Mouse (Mus musculus): ENCODE data around the gene Stk24. TPM values are rescaled to one million over a fixed set of nuclear protein-coding genes. Genes with fewer than 3 reads are reported as not detected.
A peak's percentile ranks its signal among the peaks of the same experiment; 100 is the strongest.

Gene Stk24
- polyA plus RNA-seq, 1 experiment from 2014 or later, result 39.3 TPM

GRCm38 (mm10) chr14:121378243-121379115, 1.3 kb downstream of the Stk24 start:
- Histone ChIP-seq H3K36me3 (peaks cover 7% of the 10 kb centered on the region; the same call in 1 of the 2 replicates), H3K4me2 (peak overlapping the region; percentile 81), H3K4me1 (peaks cover 49% of the 10 kb centered on the region), H3K27me3 (no peaks in the 10 kb centered on the region), H3K9ac (peak overlapping the region; percentile 95), H3K4me3 (replicated peaks) (peak overlapping the region; percentile 80), H3K9me3 (replicated peaks) (no peaks in the 10 kb centered on the region), H3K27ac (peak overlapping the region; percentile 96)
- WGBS, result under 1% methylated on average over 69 of the region's 83 CpGs
- ATAC-seq (replicated peaks; ENCODE audit: low FRiP score), result peak; percentile 87

- Histone ChIP-seq H3K9me3 (replicated peaks) (no peaks in the 10 kb centered on the region), H3K27me3 (no peaks in the 10 kb centered on the region), H3K36me3 (peaks cover 15% of the 10 kb centered on the region), H3K27ac (no peak overlapping the region), H3K4me3 (replicated peaks) (no peak overlapping the region), H3K4me2 (peak overlapping the region; percentile 21), H3K9ac (no peak overlapping the region), H3K4me1 (peaks cover 64% of the 10 kb centered on the region)
- WGBS, result 58% methylated on average over 6 of the region's 6 CpGs
- no peak for ATAC-seq (replicated peaks; ENCODE audit: low FRiP score)
Measured at GRCm38 (mm10) chr14:121376566-121376965, 3.2 kb downstream of the Stk24 start.

DNA sequence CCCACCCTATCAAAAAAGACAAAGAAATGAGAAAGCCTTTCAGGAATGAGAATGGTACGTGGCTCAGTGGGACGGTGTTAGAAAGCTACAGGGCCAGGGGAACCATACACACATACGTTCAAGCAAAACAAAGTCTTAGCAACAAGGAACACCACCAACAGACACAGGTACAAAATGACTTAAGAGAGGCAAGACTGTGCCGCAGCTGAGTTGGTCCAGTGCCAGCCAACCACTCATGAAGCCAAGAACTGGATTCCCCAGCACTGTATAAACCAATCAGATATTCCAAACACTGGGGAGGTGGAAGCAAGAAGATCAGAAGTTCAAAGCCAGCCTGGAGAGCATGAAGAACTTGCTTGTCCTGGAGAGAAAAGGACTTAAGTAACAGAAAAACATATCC, 5.9 kb downstream of the Stk24 start:
- H3K36me3 ChIP-seq, result peaks cover 15% of the 10 kb centered on the region
- no peaks in the 10 kb centered on the region for H3K27me3 ChIP-seq
- no peaks in the 10 kb centered on the region for H3K9me3 ChIP-seq (replicated peaks)
- no peak overlapping the region for H3K27ac ChIP-seq
- 86% methylated on average over 4 of the region's 4 CpGs for WGBS
- H3K4me3 ChIP-seq (replicated peaks), result no peak overlapping the region
- no peak for ATAC-seq (replicated peaks; ENCODE audit: low FRiP score)
- H3K4me2 ChIP-seq, result no peak overlapping the region
- no peak overlapping the region for H3K9ac ChIP-seq
- peaks cover 76% of the 10 kb centered on the region for H3K4me1 ChIP-seq

DNA sequence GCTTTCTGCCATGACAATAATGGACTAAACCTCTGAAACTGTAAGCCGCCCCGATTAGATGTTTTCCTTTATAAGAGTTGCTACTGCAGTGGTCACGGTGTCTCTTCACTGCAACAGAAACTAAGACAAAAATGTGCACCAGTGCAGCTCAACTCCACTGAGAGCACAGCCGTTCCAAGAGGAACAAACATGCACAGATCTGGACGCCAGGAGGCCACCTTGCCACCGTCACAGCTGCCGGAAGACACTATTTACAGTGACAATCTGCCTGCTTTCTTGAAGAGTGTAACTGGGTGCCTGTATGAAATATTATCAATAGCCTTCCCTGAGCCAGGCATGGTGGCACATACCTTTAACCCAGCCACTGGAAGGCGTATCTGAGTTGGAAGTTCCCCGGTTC, 6.8 kb downstream of the Stk24 start:
- H3K9ac ChIP-seq, result no peak overlapping the region
- H3K27ac ChIP-seq, result no peak overlapping the region
- no peaks in the 10 kb centered on the region for H3K9me3 ChIP-seq (replicated peaks)
- H3K4me3 ChIP-seq (replicated peaks), result no peak overlapping the region
- H3K4me1 ChIP-seq, result peaks cover 84% of the 10 kb centered on the region
- H3K4me2 ChIP-seq, result no peak overlapping the region
- H3K36me3 ChIP-seq, result peaks cover 15% of the 10 kb centered on the region
- 84% methylated on average over 9 of the region's 9 CpGs for WGBS
- ATAC-seq (replicated peaks; ENCODE audit: low FRiP score), result no peak
- no peaks in the 10 kb centered on the region for H3K27me3 ChIP-seq

GRCm38 (mm10) chr14:121371911-121372820, 7.6 kb downstream of the Stk24 start:
- peaks cover 85% of the 10 kb centered on the region for H3K4me1 ChIP-seq
- H3K36me3 ChIP-seq, result peaks cover 15% of the 10 kb centered on the region
- H3K9me3 ChIP-seq (replicated peaks), result no peaks in the 10 kb centered on the region
- WGBS, result 73% methylated on average over 5 of the region's 5 CpGs
- no peak for ATAC-seq (replicated peaks; ENCODE audit: low FRiP score)
- peak overlapping the region; percentile 22; the same call in 1 of the 2 replicates for H3K27ac ChIP-seq
- no peaks in the 10 kb centered on the region for H3K27me3 ChIP-seq
- no peak overlapping the region for H3K9ac ChIP-seq
- no peak overlapping the region for H3K4me3 ChIP-seq (replicated peaks)
- no peak overlapping the region for H3K4me2 ChIP-seq

- H3K4me2 ChIP-seq, result no peak overlapping the region
- WGBS, result 71% methylated on average over 5 of the region's 5 CpGs
- H3K4me1 ChIP-seq, result peaks cover 79% of the 10 kb centered on the region
- no peak for ATAC-seq (replicated peaks; ENCODE audit: low FRiP score)
- H3K27ac ChIP-seq, result peak overlapping the region; percentile 60
- H3K27me3 ChIP-seq, result no peaks in the 10 kb centered on the region
- no peak overlapping the region for H3K9ac ChIP-seq
- H3K9me3 ChIP-seq (replicated peaks), result no peaks in the 10 kb centered on the region
- H3K4me3 ChIP-seq (replicated peaks), result no peak overlapping the region
- H3K36me3 ChIP-seq, result peaks cover 10% of the 10 kb centered on the region
Measured at GRCm38 (mm10) chr14:121369385-121369784, 10.4 kb downstream of the Stk24 start.

DNA sequence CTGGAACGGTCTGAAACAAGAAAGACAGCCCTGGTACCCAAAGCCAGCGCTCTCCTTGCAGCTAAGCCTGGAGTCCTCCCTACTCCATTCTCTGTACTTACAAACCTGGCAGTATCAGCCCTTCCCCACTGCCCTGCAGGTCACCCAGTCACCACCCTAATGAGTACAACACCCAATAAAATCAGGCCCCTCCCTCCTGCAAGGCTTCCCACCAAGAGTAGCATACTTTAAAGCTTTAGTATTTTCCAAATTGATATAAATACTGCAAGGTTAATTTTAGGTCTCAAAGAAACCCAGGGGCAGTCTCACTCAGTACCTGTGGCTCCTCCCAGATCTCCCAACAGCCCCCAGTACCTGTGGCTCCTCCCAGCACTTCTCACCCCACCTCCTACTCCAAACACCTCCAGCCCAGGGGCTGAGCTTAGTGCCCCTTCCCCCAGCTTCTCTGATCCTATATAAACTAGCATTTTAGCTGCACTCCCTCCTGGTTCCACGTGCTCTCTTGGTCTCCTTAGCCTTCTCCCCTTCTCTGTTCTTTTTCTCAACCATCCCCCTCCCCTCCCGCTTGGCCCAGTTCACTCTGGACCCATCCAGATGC, 11.6 kb downstream of the Stk24 start:
- Histone ChIP-seq H3K9me3 (replicated peaks) (no peaks in the 10 kb centered on the region), H3K4me3 (replicated peaks) (no peak overlapping the region), H3K9ac (no peak overlapping the region), H3K27ac (peak overlapping the region; percentile 60), H3K4me2 (no peak overlapping the region), H3K27me3 (no peaks in the 10 kb centered on the region), H3K36me3 (peaks cover 5% of the 10 kb centered on the region), H3K4me1 (peaks cover 71% of the 10 kb centered on the region)
- peak; percentile 33; the same call in 1 of the 2 replicates for ATAC-seq (replicated peaks; ENCODE audit: low FRiP score)
- 46% methylated on average over 4 of the region's 4 CpGs for WGBS

DNA sequence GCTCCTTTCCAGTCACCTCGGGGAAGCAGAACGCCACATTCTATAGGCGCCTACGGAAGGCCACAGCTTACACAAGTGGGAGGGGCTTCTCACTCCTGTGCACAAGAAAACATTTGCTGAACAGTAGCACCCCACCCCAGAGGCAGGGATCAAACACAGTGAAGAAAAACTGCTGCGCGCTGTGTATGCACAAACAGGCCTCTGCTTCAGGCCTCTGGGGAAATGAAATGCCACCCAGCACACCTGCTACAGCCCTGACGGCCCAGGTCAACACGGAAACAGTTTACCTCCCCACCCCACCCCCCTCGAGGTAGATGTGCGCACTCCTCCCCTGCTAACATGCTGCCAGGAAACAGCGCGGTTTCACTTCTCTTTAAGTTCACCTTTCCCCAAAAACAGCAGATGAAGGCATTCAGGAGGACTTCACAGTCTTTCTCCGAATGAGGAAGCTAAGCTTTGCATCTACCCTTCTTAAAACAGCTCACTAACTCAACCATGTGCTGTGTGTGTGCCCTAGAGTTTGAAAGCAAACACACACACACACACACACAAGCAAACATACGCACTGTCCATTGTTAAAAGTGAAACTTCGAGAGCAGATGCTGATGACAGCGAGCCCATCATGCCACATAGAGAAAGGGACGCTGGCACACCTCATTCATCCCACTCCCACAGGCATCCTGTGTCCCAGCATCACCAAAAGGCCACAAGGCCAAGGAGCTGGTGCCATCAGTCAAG, 13.7 kb downstream of the Stk24 start:
- Histone ChIP-seq H3K27me3 (no peaks in the 10 kb centered on the region), H3K4me3 (replicated peaks) (no peak overlapping the region), H3K9me3 (replicated peaks) (no peaks in the 10 kb centered on the region), H3K27ac (peak overlapping the region; percentile 33), H3K4me2 (no peak overlapping the region), H3K9ac (no peak overlapping the region), H3K4me1 (peaks cover 71% of the 10 kb centered on the region), H3K36me3 (peaks cover 5% of the 10 kb centered on the region; the same call in 1 of the 2 replicates)
- 51% methylated on average over 17 of the region's 17 CpGs for WGBS
- peak; percentile 37; the same call in 1 of the 2 replicates for ATAC-seq (replicated peaks; ENCODE audit: low FRiP score)

DNA sequence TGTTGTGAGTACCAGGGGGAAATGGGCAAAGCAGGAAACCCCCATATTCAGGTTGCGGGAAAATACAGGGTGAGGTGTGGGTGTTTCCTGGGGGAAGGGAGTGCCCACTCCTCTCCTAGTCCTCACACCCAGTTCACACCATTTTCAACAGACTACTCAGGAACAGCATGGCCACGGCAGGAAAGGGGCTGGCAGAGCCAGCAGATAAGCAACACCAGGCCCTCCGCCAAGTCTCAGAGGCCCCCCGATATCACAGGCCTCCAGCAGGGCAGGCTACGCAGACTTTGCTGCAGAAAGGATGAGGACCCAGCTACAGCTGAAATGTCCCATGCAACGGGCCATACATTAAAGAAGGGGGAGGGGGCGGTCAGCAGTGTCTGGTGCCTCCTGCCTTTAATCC, 14.4 kb downstream of the Stk24 start:
- H3K4me2 ChIP-seq, result no peak overlapping the region
- no peaks in the 10 kb centered on the region for H3K9me3 ChIP-seq (replicated peaks)
- WGBS, result 80% methylated on average over 7 of the region's 7 CpGs
- no peaks in the 10 kb centered on the region for H3K27me3 ChIP-seq
- ATAC-seq (replicated peaks; ENCODE audit: low FRiP score), result 0 out of 2 replicates have a peak, but pooled peaks have one; percentile 23
- H3K36me3 ChIP-seq, result peaks cover 5% of the 10 kb centered on the region; the same call in 1 of the 2 replicates
- H3K4me1 ChIP-seq, result peaks cover 75% of the 10 kb centered on the region
- H3K27ac ChIP-seq, result peak overlapping the region; percentile 33
- no peak overlapping the region for H3K9ac ChIP-seq
- H3K4me3 ChIP-seq (replicated peaks), result no peak overlapping the region

- ATAC-seq (replicated peaks; ENCODE audit: low FRiP score), result no peak
- H3K4me1 ChIP-seq, result peaks cover 78% of the 10 kb centered on the region
Measured at GRCm38 (mm10) chr14:121364282-121364681, 15.5 kb downstream of the Stk24 start.

More at GRCm38 (mm10) chr14:121364282-121364681, 15.5 kb downstream of the Stk24 start:
- Histone ChIP-seq H3K36me3 (peaks cover 5% of the 10 kb centered on the region; the same call in 1 of the 2 replicates), H3K9me3 (replicated peaks) (no peaks in the 10 kb centered on the region), H3K4me2 (no peak overlapping the region), H3K27ac (no peak overlapping the region), H3K9ac (no peak overlapping the region), H3K4me3 (replicated peaks) (no peak overlapping the region), H3K27me3 (no peaks in the 10 kb centered on the region)
- WGBS, result 92% methylated on average over 7 of the region's 7 CpGs

All from kidney, embryonic 15.5 days (tissue).